Mouse (Mus musculus) retina, adult 2 months (tissue): ENCODE measurements around the gene Mbd5.
"Not testable (repeated sequence)": the region's sequence is repeated elsewhere in the genome, so short reads cannot be mapped to it uniquely, and the experiment has no call there.

Source experiments
- DNase-seq: peaks from one replicate; pipeline ENCODE4 v3.0.0-alpha.2; 2012; ENCODE audit warnings: low read depth, low spot score

The Mbd5 gene

GRCm38 (mm10) chr2:49160232-49160947, 211.1 kb downstream of the Mbd5 start:
- no peak for DNase-seq

GRCm38 (mm10) chr2:49169766-49170165, 220.5 kb downstream of the Mbd5 start:
- no peak for DNase-seq

GRCm38 (mm10) chr2:49177015-49177414, 227.7 kb downstream of the Mbd5 start:
- DNase-seq = no peak

GRCm38 (mm10) chr2:49190984-49191383, 241.7 kb downstream of the Mbd5 start:
- no peak for DNase-seq

GRCm38 (mm10) chr2:49191695-49192094, 242.4 kb downstream of the Mbd5 start:
- DNase-seq = no peak

- DNase-seq = no peak
Observed at GRCm38 (mm10) chr2:49204081-49204480, 254.8 kb downstream of the Mbd5 start.

GRCm38 (mm10) chr2:49205692-49206091, 256.4 kb downstream of the Mbd5 start:
- DNase-seq = not testable (repeated sequence)

- no peak for DNase-seq
Observed at GRCm38 (mm10) chr2:49209349-49209748, 260.0 kb downstream of the Mbd5 start.

- DNase-seq = no peak
Observed at GRCm38 (mm10) chr2:49210408-49210807, 261.1 kb downstream of the Mbd5 start.

- DNase-seq = no peak
Observed at GRCm38 (mm10) chr2:49229725-49230124, 280.4 kb downstream of the Mbd5 start.

- DNase-seq = no peak
Observed at GRCm38 (mm10) chr2:49234064-49234463, 284.8 kb downstream of the Mbd5 start.

GRCm38 (mm10) chr2:49241715-49242114, 292.4 kb downstream of the Mbd5 start:
- DNase-seq = no peak

GRCm38 (mm10) chr2:49264092-49264491, 314.8 kb downstream of the Mbd5 start:
- DNase-seq = no peak

GRCm38 (mm10) chr2:49272295-49272967, 323.1 kb downstream of the Mbd5 start:
- DNase-seq = no peak

GRCm38 (mm10) chr2:49276017-49276722, 326.9 kb downstream of the Mbd5 start:
- DNase-seq = no peak

- no peak for DNase-seq
Observed at GRCm38 (mm10) chr2:49280496-49280895, 331.2 kb downstream of the Mbd5 start.

GRCm38 (mm10) chr2:49283583-49283982, 334.3 kb downstream of the Mbd5 start:
- no peak for DNase-seq

GRCm38 (mm10) chr2:49286965-49287364, 337.7 kb downstream of the Mbd5 start:
- no peak for DNase-seq

- no peak for DNase-seq
Observed at GRCm38 (mm10) chr2:49291709-49292108, 342.4 kb downstream of the Mbd5 start.

- peak; percentile 29 for DNase-seq
Observed at GRCm38 (mm10) chr2:49312629-49313447, 363.5 kb downstream of the Mbd5 start.

GRCm38 (mm10) chr2:49333594-49333993, 384.3 kb downstream of the Mbd5 start:
- no peak for DNase-seq

GRCm38 (mm10) chr2:49335267-49335666, 386.0 kb downstream of the Mbd5 start:
- DNase-seq = no peak
